Mouse (Mus musculus) CH12.LX (cell line): ENCODE measurements around the gene Tmem114. TPM values are rescaled to one million over a fixed set of nuclear protein-coding genes. Genes with fewer than 3 reads are reported as not detected.

Experiments
- DNase-seq: peaks from one replicate; pipeline ENCODE4 v3.0.0-alpha.2; 2013; ENCODE audit errors: extremely low read depth
- H3K27ac ChIP-seq: 2 replicates; pipeline ENCODE4 v1.5.1; 2012; ENCODE audit warnings: low read depth, mild to moderate bottlenecking, control low read depth, moderate library complexity; ENCODE audit not compliant: insufficient read depth
- H3K27me3 ChIP-seq: replicated peaks from 2 replicates; pipeline ENCODE3; 2012; ENCODE audit warnings: inconsistent platforms
- H3K36me3 ChIP-seq, 2 experiments: replicated peaks in 1 of 2; 2 replicates each; pipeline versions ENCODE3 to v1.6.1; 2012; ENCODE audit warnings: inconsistent platforms in 1 of 2, low read length in 1 of 2, mild to moderate bottlenecking in 1 of 2, mixed read lengths in 1 of 2, moderate library complexity in 1 of 2; ENCODE audit not compliant: control insufficient read depth in 1 of 2, insufficient read depth in 1 of 2
- H3K4me1 ChIP-seq, 2 experiments: 2 replicates each; pipeline ENCODE4 v1.6.1; 2012; ENCODE audit warnings: inconsistent platforms in 1 of 2, moderate library complexity in 1 of 2; ENCODE audit not compliant: insufficient read depth in 2 of 2, control insufficient read depth in 1 of 2
- H3K4me2 ChIP-seq: 2 replicates; pipeline ENCODE4 v1.6.1; 2012; ENCODE audit warnings: low read depth, mild to moderate bottlenecking, control low read depth; ENCODE audit not compliant: poor library complexity, insufficient read depth, severe bottlenecking
- H3K4me3 ChIP-seq, 3 experiments: fragments of 150-350 bp in 1 of 3; sonication (generic) in 1 of 3; replicated peaks in 1 of 3; 2 replicates each; pipeline versions ENCODE3 to v1.5.1; 2011 to 2012; ENCODE audit warnings: low read depth in 2 of 3, low read length in 2 of 3, mild to moderate bottlenecking in 2 of 3, moderate library complexity in 2 of 3, control low read depth in 1 of 3, improper control_type of control experiment in 1 of 3, inconsistent platforms in 1 of 3, mixed read lengths in 1 of 3; ENCODE audit not compliant: poor library complexity in 1 of 3
- H3K79me2 ChIP-seq: replicated peaks from 2 replicates; pipeline ENCODE4 v1.6.1; 2012; ENCODE audit warnings: mild to moderate bottlenecking, moderate library complexity; ENCODE audit not compliant: control insufficient read depth, poor library complexity, insufficient read depth, severe bottlenecking; ENCODE audit errors: extremely low read depth
- H3K9ac ChIP-seq: 2 replicates; pipeline ENCODE4 v1.6.1; 2012; ENCODE audit warnings: low read depth, mild to moderate bottlenecking, control low read depth, moderate library complexity; ENCODE audit not compliant: insufficient read depth
- H3K9me3 ChIP-seq: replicated peaks from 2 replicates; pipeline ENCODE3; 2012; ENCODE audit warnings: low read length, inconsistent platforms, mixed read lengths
- CTCF ChIP-seq, 2 experiments: IDR thresholded peaks in 1 of 2; conservative IDR thresholded peaks in 1 of 2; 2 replicates each; pipeline ENCODE4 v1.5.1; 2011 to 2012; ENCODE audit warnings: low read depth in 2 of 2, low read length in 2 of 2, improper control_type of control experiment in 1 of 2, inconsistent platforms in 1 of 2, mild to moderate bottlenecking in 1 of 2, moderate library complexity in 1 of 2
- E2F4 ChIP-seq: IDR thresholded peaks from 2 replicates; pipeline ENCODE4 v1.6.1; 2011; ENCODE audit warnings: low read depth, low read length, improper control_type of control experiment; ENCODE audit not compliant: insufficient replicate concordance
- ELF1 ChIP-seq: IDR thresholded peaks from 2 replicates; pipeline ENCODE4 v1.6.1; 2014; ENCODE audit warnings: low read depth, mild to moderate bottlenecking, inconsistent platforms, low read length, improper control_type of control experiment
- EP300 ChIP-seq: IDR thresholded peaks from 2 replicates; pipeline ENCODE4 v1.6.1; 2011; ENCODE audit warnings: low read length, improper control_type of control experiment
- ETS1 ChIP-seq: conservative IDR thresholded peaks from 2 replicates; pipeline ENCODE4 v1.6.1; 2012; ENCODE audit warnings: low read depth, mild to moderate bottlenecking, inconsistent platforms, low read length, improper control_type of control experiment, moderate library complexity
- GABPA ChIP-seq: IDR thresholded peaks from 2 replicates; pipeline ENCODE4 v1.6.1; 2012; ENCODE audit warnings: low read depth, low read length, improper control_type of control experiment, inconsistent platforms; ENCODE audit not compliant: insufficient replicate concordance
- HCFC1 ChIP-seq: IDR thresholded peaks from 2 replicates; pipeline ENCODE4 v1.6.1; 2012; ENCODE audit warnings: low read depth, mild to moderate bottlenecking, inconsistent platforms, low read length, improper control_type of control experiment
- IRF4 ChIP-seq: IDR thresholded peaks from 2 replicates; pipeline ENCODE4 v1.6.1; 2014; ENCODE audit warnings: low read depth, mild to moderate bottlenecking, inconsistent platforms, low read length, improper control_type of control experiment
- KAT2A ChIP-seq: IDR thresholded peaks from 2 replicates; pipeline ENCODE4 v1.6.1; 2012; ENCODE audit warnings: low read length, improper control_type of control experiment, inconsistent platforms; ENCODE audit not compliant: insufficient replicate concordance
- MAFK ChIP-seq: IDR thresholded peaks from 2 replicates; pipeline ENCODE4 v1.6.1; 2011; ENCODE audit warnings: low read length, improper control_type of control experiment; ENCODE audit not compliant: insufficient replicate concordance
- MAX ChIP-seq: IDR thresholded peaks from 2 replicates; pipeline ENCODE4 v1.6.1; 2011; ENCODE audit warnings: low read length, improper control_type of control experiment
- MAZ ChIP-seq: IDR thresholded peaks from 2 replicates; pipeline ENCODE4 v1.6.1; 2012; ENCODE audit warnings: low read depth, mild to moderate bottlenecking, inconsistent platforms, low read length, improper control_type of control experiment, moderate library complexity
- MXI1 ChIP-seq: IDR thresholded peaks from 2 replicates; pipeline ENCODE4 v1.6.1; 2011; ENCODE audit warnings: mild to moderate bottlenecking, low read depth, low read length, improper control_type of control experiment
- MYC ChIP-seq: IDR thresholded peaks from 2 replicates; pipeline ENCODE4 v1.6.1; 2011; ENCODE audit warnings: low read depth, mild to moderate bottlenecking, improper control_type of control experiment, low read length
- NELFE ChIP-seq: IDR thresholded peaks from 2 replicates; pipeline ENCODE4 v1.6.1; 2011; ENCODE audit warnings: low read depth, low read length, improper control_type of control experiment
- NRF1 ChIP-seq: IDR thresholded peaks from 2 replicates; pipeline ENCODE4 v1.6.1; 2014; ENCODE audit warnings: low read depth, mild to moderate bottlenecking, inconsistent platforms, low read length, improper control_type of control experiment, moderate library complexity
- POLR2A ChIP-seq: IDR thresholded peaks from 2 replicates; pipeline ENCODE4 v1.6.1; 2011; ENCODE audit warnings: low read depth, mild to moderate bottlenecking, improper control_type of control experiment, low read length
- POLR2AphosphoS2 ChIP-seq: IDR thresholded peaks from 2 replicates; pipeline ENCODE4 v1.6.1; 2011; ENCODE audit warnings: low read depth, low read length, improper control_type of control experiment
- RCOR1 ChIP-seq: conservative IDR thresholded peaks from 2 replicates; pipeline ENCODE4 v1.6.1; 2012; ENCODE audit warnings: low read depth, mild to moderate bottlenecking, inconsistent platforms, low read length, improper control_type of control experiment
- SMC3 ChIP-seq: IDR thresholded peaks from 2 replicates; pipeline ENCODE4 v1.6.1; 2011; ENCODE audit warnings: low read depth, low read length, improper control_type of control experiment
- TBP ChIP-seq: conservative IDR thresholded peaks from 2 replicates; pipeline ENCODE4 v1.6.1; 2011; ENCODE audit warnings: low read depth, low read length, improper control_type of control experiment
- UBTF ChIP-seq: IDR thresholded peaks from 2 replicates; pipeline ENCODE4 v1.6.1; 2012; ENCODE audit warnings: low read depth, mild to moderate bottlenecking, inconsistent platforms, low read length, improper control_type of control experiment, moderate library complexity
- USF1 ChIP-seq: IDR thresholded peaks from 2 replicates; pipeline ENCODE4 v1.6.1; 2014; ENCODE audit warnings: low read depth, mild to moderate bottlenecking, inconsistent platforms, low read length, improper control_type of control experiment
- USF2 ChIP-seq: conservative IDR thresholded peaks from 2 replicates; pipeline ENCODE4 v1.6.1; 2011; ENCODE audit warnings: low read depth, low read length, improper control_type of control experiment
- ZC3H11A ChIP-seq: IDR thresholded peaks from 2 replicates; pipeline ENCODE4 v1.6.1; 2012; ENCODE audit warnings: low read depth, mild to moderate bottlenecking, inconsistent platforms, low read length, improper control_type of control experiment
- ZKSCAN1 ChIP-seq: IDR thresholded peaks from 2 replicates; pipeline ENCODE4 v1.6.1; 2012; ENCODE audit warnings: low read depth, inconsistent platforms, low read length, improper control_type of control experiment, borderline replicate concordance
- ZMIZ1 ChIP-seq: IDR thresholded peaks from 2 replicates; pipeline ENCODE4 v1.6.1; 2012; ENCODE audit warnings: low read depth, mild to moderate bottlenecking, inconsistent platforms, low read length, improper control_type of control experiment
- ZNF384 ChIP-seq: IDR thresholded peaks from 2 replicates; pipeline ENCODE4 v1.6.1; 2012; ENCODE audit warnings: low read depth, low read length, improper control_type of control experiment, inconsistent platforms
- dilution Hi-C: fragments of 300-500 bp; cut with MboI; formaldehyde crosslinking; loops from 2 replicates; pipeline ENCODE4 v1.14.3; 2020; ENCODE audit warnings: low sequenced_read_pairs; ENCODE audit not compliant: extremely low pct_unique_long_range_greater_than_20kb, extremely low pct_ligation_motif_present
- in situ Hi-C: fragments of 300-500 bp; cut with MboI; formaldehyde crosslinking; loops from 3 replicates; pipeline ENCODE4 v1.14.3; 2019; ENCODE audit warnings: low sequenced_read_pairs, low pct_ligation_motif_present, low pct_unique_long_range_greater_than_20kb, mixed read lengths
- polyA plus RNA-seq: library from polyadenylated mRNA; unstranded; fragments of >175 nt; gene quantifications from 2 replicates; pipeline ENCODE4 v1.2.1, GENCODE M21; 2012; ENCODE audit warnings: low read depth; ENCODE audit not compliant: insufficient read length
- total RNA-seq, 2 experiments: library from RNA; depleted of rRNA; stranded (reverse); fragments of 300-350 nt in 1 of 2; fragments of >200 nt in 1 of 2; gene quantifications; 2 replicates each; pipeline ENCODE4 v1.2.3; 2012 to 2014

Gene Tmem114
- total and polyA plus RNA-seq, 3 experiments, result not detected

DNA sequence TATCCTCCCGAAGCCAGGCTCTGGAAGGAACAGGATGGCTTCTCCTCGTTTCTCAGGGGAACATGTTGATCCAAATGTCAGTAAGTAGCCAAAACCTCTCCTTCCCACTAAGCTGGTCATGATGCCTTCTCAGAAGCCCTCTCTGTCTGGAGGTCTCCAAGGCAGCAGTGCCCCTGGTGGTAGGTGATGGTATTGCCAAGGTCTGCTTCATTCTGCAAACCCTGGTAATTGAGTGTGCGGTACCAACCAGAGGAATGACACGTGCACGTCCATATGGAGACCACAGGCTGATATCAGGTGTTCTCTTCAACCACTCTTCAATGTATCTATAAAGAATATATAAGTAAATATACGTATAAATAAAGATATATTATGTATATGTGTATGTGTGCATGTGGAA, 34.2 kb upstream of the Tmem114 start (continued):
- no peak for TF ChIP-seq HCFC1
- no peak for TF ChIP-seq MYC
- TF ChIP-seq USF2, result no peak
- TF ChIP-seq USF1, result no peak
- no peak for TF ChIP-seq E2F4
- TF ChIP-seq MAX, result peak; percentile 17; the same call in 1 of the 2 replicates
- TF ChIP-seq GABPA, result no peak
- TF ChIP-seq CTCF (conservative IDR thresholded peaks at IDR 0.05 in 1 of 2, IDR thresholded peaks at IDR 0.05 in 1 of 2; ENCODE audit: low read depth in 2 of 2, low read length in 2 of 2), result peak; percentile 87 to 99
- TF ChIP-seq NRF1, result no peak
- TF ChIP-seq ZKSCAN1, result no peak
- TF ChIP-seq MAFK, result no peak
- no peak for TF ChIP-seq EP300
- TF ChIP-seq MAZ, result no peak
- no peak for TF ChIP-seq NELFE
- TF ChIP-seq ZMIZ1, result no peak
- TF ChIP-seq ETS1, result no peak

DNA sequence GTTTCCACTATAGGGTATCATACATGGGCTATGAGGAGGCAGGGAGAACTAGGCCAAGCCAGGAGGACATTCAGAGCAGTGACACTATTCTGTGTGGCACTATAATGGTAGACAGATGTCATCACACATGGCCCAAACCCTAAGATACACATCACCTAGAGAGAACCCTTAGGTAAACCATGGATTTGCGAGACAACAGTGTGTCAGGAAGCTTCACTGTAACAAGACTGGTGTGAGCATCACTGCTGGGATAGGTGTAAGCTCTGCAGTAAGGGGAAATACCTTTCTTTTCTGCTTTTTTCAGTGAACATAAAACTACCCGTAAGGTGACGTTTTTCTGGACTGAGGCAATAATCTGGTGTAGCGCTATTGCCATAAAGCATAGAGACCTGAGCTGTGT, 33.5 kb upstream of the Tmem114 start:
- Histone ChIP-seq H3K36me3 (no peaks in the 10 kb centered on the region), H3K4me2 (no peak overlapping the region), H3K27ac (no peak overlapping the region), H3K9me3 (no peaks in the 10 kb centered on the region), H3K9ac (no peak overlapping the region), H3K79me2 (no peaks in the 10 kb centered on the region), H3K4me3 (no peak overlapping the region), H3K4me1 (peaks cover 0 to 3% of the 10 kb centered on the region in 2 experiments; a peak in 1 of 4 replicates), H3K27me3 (peaks cover 38% of the 10 kb centered on the region)
- no peak for DNase-seq
- no peak for TF ChIP-seq MAX
- TF ChIP-seq ZMIZ1, result no peak
- no peak for TF ChIP-seq NELFE
- TF ChIP-seq MYC, result no peak
- TF ChIP-seq KAT2A, result no peak
- no peak for TF ChIP-seq E2F4
- no peak for TF ChIP-seq POLR2A
- in situ Hi-C loops, result loop anchor here (5.0 kb wide), 1 partner anchor 46 kb away; no protein-coding TSS in a partner anchor
- dilution Hi-C loops, result no loop called here

DNA sequence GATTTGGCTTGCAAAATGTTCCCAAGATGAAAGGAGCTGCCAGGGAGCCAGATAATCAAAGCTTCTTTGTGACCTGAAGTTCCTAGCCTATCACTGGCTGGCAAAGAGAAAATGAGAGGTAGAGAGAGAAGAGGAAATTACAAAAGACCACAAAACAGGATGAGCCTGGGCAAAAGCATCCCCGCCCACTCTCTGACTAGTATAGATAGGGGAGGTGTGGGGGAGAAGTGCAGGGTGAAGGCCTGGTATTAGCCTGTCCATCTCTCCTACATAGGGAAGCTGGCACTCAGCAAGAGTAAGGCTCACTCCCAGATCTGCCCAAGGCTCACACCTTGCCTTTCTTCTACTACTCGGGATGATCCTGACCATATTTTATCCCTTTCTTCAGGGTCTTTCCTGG, 30.3 kb upstream of the Tmem114 start:
- Histone ChIP-seq H3K9me3 (no peaks in the 10 kb centered on the region), H3K4me3 (no peak overlapping the region), H3K9ac (no peak overlapping the region), H3K4me1 (peaks cover 0 to 3% of the 10 kb centered on the region in 2 experiments; a peak in 1 of 4 replicates), H3K27me3 (peaks cover 68% of the 10 kb centered on the region), H3K36me3 (no peaks in the 10 kb centered on the region), H3K27ac (no peak overlapping the region), H3K4me2 (no peak overlapping the region), H3K79me2 (no peaks in the 10 kb centered on the region)
- dilution Hi-C loops, result no loop called here
- in situ Hi-C loops, result loop anchor here (5.0 kb wide), 1 partner anchor 43 kb away; no protein-coding TSS in a partner anchor
- no peak for TF ChIP-seq POLR2A
- no peak for TF ChIP-seq ZC3H11A
- TF ChIP-seq IRF4, result no peak
- TF ChIP-seq NELFE, result no peak
- TF ChIP-seq RCOR1, result no peak
- TF ChIP-seq MXI1, result no peak
- TF ChIP-seq ETS1, result no peak
- TF ChIP-seq TBP, result no peak
- no peak for TF ChIP-seq MYC
- TF ChIP-seq ZNF384, result no peak
- TF ChIP-seq UBTF, result no peak
- TF ChIP-seq POLR2AphosphoS2, result no peak
- TF ChIP-seq CTCF (conservative IDR thresholded peaks at IDR 0.05 in 1 of 2, IDR thresholded peaks at IDR 0.05 in 1 of 2; ENCODE audit: low read depth in 2 of 2, low read length in 2 of 2), result no peak
- no peak for TF ChIP-seq ZKSCAN1
- no peak for TF ChIP-seq ELF1
- TF ChIP-seq SMC3, result no peak
- no peak for TF ChIP-seq MAX
- TF ChIP-seq E2F4, result no peak
- DNase-seq, result no peak
